Mouse (Mus musculus) neural tube, embryonic 12.5 days (tissue): Measurements from ENCODE around the gene Ighmbp2. TPM values are rescaled to one million over a fixed set of nuclear protein-coding genes. Genes with fewer than 3 reads are reported as not detected.

Source experiments
- ATAC-seq: fragments of 200-750 bp; cut with Nextera tagmentation; 2 replicates; pipeline ENCODE4 v1.8.0; 2017; ENCODE audit warnings: low read depth, mild to moderate bottlenecking, moderate TSS enrichment, moderate library complexity; ENCODE audit not compliant: low FRiP score
- H3K27ac ChIP-seq: fragments of 300-500 bp; sonication (generic); 2 replicates; pipeline ENCODE4 v1.5.1; 2016
- H3K27me3 ChIP-seq: fragments of 300-500 bp; sonication (generic); replicated peaks from 2 replicates; pipeline ENCODE4 v1.6.1; 2016; ENCODE audit warnings: mild to moderate bottlenecking
- H3K36me3 ChIP-seq: fragments of 300-500 bp; sonication (generic); 2 replicates; pipeline ENCODE4 v1.6.1; 2016; ENCODE audit warnings: mild to moderate bottlenecking
- H3K4me1 ChIP-seq: fragments of 300-500 bp; sonication (generic); 2 replicates; pipeline ENCODE4 v1.6.1; 2016
- H3K4me2 ChIP-seq: fragments of 300-500 bp; sonication (generic); replicated peaks from 2 replicates; pipeline ENCODE4 v1.6.1; 2016; ENCODE audit warnings: mild to moderate bottlenecking
- H3K4me3 ChIP-seq: fragments of 300-500 bp; sonication (generic); 2 replicates; pipeline ENCODE4 v1.5.1; 2016
- H3K9ac ChIP-seq: fragments of 300-500 bp; sonication (generic); 2 replicates; pipeline ENCODE4 v1.6.1; 2016; ENCODE audit warnings: mild to moderate bottlenecking
- H3K9me3 ChIP-seq: fragments of 300-500 bp; sonication (generic); 2 replicates; pipeline ENCODE4 v1.6.1; 2016; ENCODE audit warnings: mild to moderate bottlenecking
- WGBS: fragments of 180-500 bp; shearing (Covaris S2); methylation state at CpG from one replicate; pipeline ENCODE4 v1.1.7; 2016; 5-methylcytosine and 5-hydroxymethylcytosine counted together
- polyA plus RNA-seq: library from polyadenylated mRNA; unstranded; fragments of >200 nt; fragmentation: Nextera tagmentation; extraction: Ambion mirVana; gene quantifications from 2 replicates; pipeline ENCODE4 v1.2.1, GENCODE M21; 2016

Gene Ighmbp2
- polyA plus RNA-seq, 1 experiment from 2014 or later = 11.5 TPM

GRCm38 (mm10) chr19:3320086-3320485, 37.3 kb upstream of the Ighmbp2 start:
- H3K36me3 ChIP-seq = no peaks in the 10 kb centered on the region
- no peaks in the 10 kb centered on the region for H3K9me3 ChIP-seq
- H3K4me2 ChIP-seq = no peak overlapping the region
- no peak overlapping the region for H3K4me3 ChIP-seq
- peaks cover 34% of the 10 kb centered on the region for H3K27me3 ChIP-seq
- WGBS = 85% methylated on average over 7 of the region's 7 CpGs
- peaks cover 23% of the 10 kb centered on the region; the same call in 1 of the 2 replicates for H3K4me1 ChIP-seq
- no peak overlapping the region for H3K9ac ChIP-seq
- no peak for ATAC-seq
- H3K27ac ChIP-seq = no peak overlapping the region

GRCm38 (mm10) chr19:3319341-3319740, 36.5 kb upstream of the Ighmbp2 start:
- H3K9me3 ChIP-seq = no peaks in the 10 kb centered on the region
- no peak for ATAC-seq
- no peak overlapping the region for H3K27ac ChIP-seq
- no peak overlapping the region for H3K4me3 ChIP-seq
- peaks cover 17% of the 10 kb centered on the region; the same call in 1 of the 2 replicates for H3K4me1 ChIP-seq
- H3K27me3 ChIP-seq = peaks cover 32% of the 10 kb centered on the region
- H3K4me2 ChIP-seq = no peak overlapping the region
- no peak overlapping the region for H3K9ac ChIP-seq
- no peaks in the 10 kb centered on the region for H3K36me3 ChIP-seq
- 92% methylated on average over 2 of the region's 2 CpGs for WGBS

- no peak overlapping the region for H3K4me2 ChIP-seq
- no peaks in the 10 kb centered on the region for H3K4me1 ChIP-seq
- H3K27ac ChIP-seq = no peak overlapping the region
- WGBS = 63% methylated on average over 16 of the region's 16 CpGs
- no peak overlapping the region for H3K4me3 ChIP-seq
- H3K9me3 ChIP-seq = no peaks in the 10 kb centered on the region
- no peaks in the 10 kb centered on the region for H3K27me3 ChIP-seq
- H3K9ac ChIP-seq = no peak overlapping the region
- no peak for ATAC-seq
- H3K36me3 ChIP-seq = no peaks in the 10 kb centered on the region
Measured at GRCm38 (mm10) chr19:3307175-3307949, 24.5 kb upstream of the Ighmbp2 start.

GRCm38 (mm10) chr19:3304017-3304416, 21.2 kb upstream of the Ighmbp2 start:
- 79% methylated on average over 4 of the region's 4 CpGs for WGBS
- no peak for ATAC-seq

GRCm38 (mm10) chr19:3297775-3298174, 15.0 kb upstream of the Ighmbp2 start:
- no peaks in the 10 kb centered on the region for H3K4me1 ChIP-seq
- WGBS = 87% methylated on average over 7 of the region's 7 CpGs

More at GRCm38 (mm10) chr19:3304017-3304416, 21.2 kb upstream of the Ighmbp2 start:
- no peaks in the 10 kb centered on the region for H3K36me3 ChIP-seq
- no peak overlapping the region for H3K9ac ChIP-seq
- H3K27me3 ChIP-seq = no peaks in the 10 kb centered on the region
- H3K27ac ChIP-seq = no peak overlapping the region
- no peak overlapping the region for H3K4me2 ChIP-seq
- no peak overlapping the region for H3K4me3 ChIP-seq
- no peaks in the 10 kb centered on the region for H3K9me3 ChIP-seq
- H3K4me1 ChIP-seq = no peaks in the 10 kb centered on the region

GRCm38 (mm10) chr19:3297034-3297433, 14.2 kb upstream of the Ighmbp2 start:
- no peak overlapping the region for H3K4me2 ChIP-seq
- peaks cover 12% of the 10 kb centered on the region; the same call in 1 of the 2 replicates for H3K36me3 ChIP-seq
- no peaks in the 10 kb centered on the region for H3K9me3 ChIP-seq
- no peak for ATAC-seq
- no peaks in the 10 kb centered on the region for H3K27me3 ChIP-seq
- no peak overlapping the region for H3K4me3 ChIP-seq
- no peak overlapping the region for H3K9ac ChIP-seq
- H3K4me1 ChIP-seq = no peaks in the 10 kb centered on the region
- no peak overlapping the region for H3K27ac ChIP-seq

More at GRCm38 (mm10) chr19:3297775-3298174, 15.0 kb upstream of the Ighmbp2 start:
- Histone ChIP-seq H3K4me2 (no peak overlapping the region), H3K36me3 (0 out of 2 replicates have a peak, but pooled peaks cover 10% of the 10 kb centered on the region), H3K27ac (no peak overlapping the region), H3K9ac (no peak overlapping the region), H3K27me3 (no peaks in the 10 kb centered on the region), H3K9me3 (no peaks in the 10 kb centered on the region), H3K4me3 (no peak overlapping the region)
- no peak for ATAC-seq

GRCm38 (mm10) chr19:3295245-3295644, 12.4 kb upstream of the Ighmbp2 start:
- no peak overlapping the region for H3K9ac ChIP-seq
- H3K4me2 ChIP-seq = no peak overlapping the region
- H3K4me3 ChIP-seq = no peak overlapping the region
- no peaks in the 10 kb centered on the region for H3K27me3 ChIP-seq
- no peak for ATAC-seq
- WGBS = 90% methylated on average over 6 of the region's 6 CpGs
- no peaks in the 10 kb centered on the region for H3K9me3 ChIP-seq
- H3K4me1 ChIP-seq = no peaks in the 10 kb centered on the region
- no peak overlapping the region for H3K27ac ChIP-seq
- peaks cover 27% of the 10 kb centered on the region for H3K36me3 ChIP-seq

- Histone ChIP-seq H3K36me3 (peaks cover 47% of the 10 kb centered on the region), H3K4me3 (no peak overlapping the region), H3K27ac (no peak overlapping the region), H3K9ac (no peak overlapping the region), H3K9me3 (no peaks in the 10 kb centered on the region), H3K4me1 (no peaks in the 10 kb centered on the region), H3K27me3 (no peaks in the 10 kb centered on the region), H3K4me2 (no peak overlapping the region)
- WGBS = 93% methylated on average over 1 of the region's 1 CpGs
- ATAC-seq = no peak
Measured at GRCm38 (mm10) chr19:3292993-3293392, 10.2 kb upstream of the Ighmbp2 start.

GRCm38 (mm10) chr19:3292028-3292427, 9.2 kb upstream of the Ighmbp2 start:
- Histone ChIP-seq H3K9ac (no peak overlapping the region), H3K4me3 (no peak overlapping the region), H3K4me2 (no peak overlapping the region), H3K9me3 (no peaks in the 10 kb centered on the region), H3K4me1 (no peaks in the 10 kb centered on the region), H3K27ac (no peak overlapping the region), H3K36me3 (peaks cover 54% of the 10 kb centered on the region), H3K27me3 (no peaks in the 10 kb centered on the region)
- peak; percentile 44; the same call in 1 of the 2 replicates for ATAC-seq
- 79% methylated on average over 2 of the region's 2 CpGs for WGBS

- H3K4me1 ChIP-seq = peaks cover under 1% of the 10 kb centered on the region; the same call in 1 of the 2 replicates
- no peak overlapping the region for H3K4me2 ChIP-seq
- peaks cover 70% of the 10 kb centered on the region for H3K36me3 ChIP-seq
- ATAC-seq = no peak
- H3K27me3 ChIP-seq = no peaks in the 10 kb centered on the region
- no peak overlapping the region for H3K27ac ChIP-seq
- H3K9me3 ChIP-seq = no peaks in the 10 kb centered on the region
- 96% methylated on average over 1 of the region's 1 CpGs for WGBS
- H3K9ac ChIP-seq = no peak overlapping the region
- H3K4me3 ChIP-seq = no peak overlapping the region
Measured at GRCm38 (mm10) chr19:3289006-3289405, 6.2 kb upstream of the Ighmbp2 start.

GRCm38 (mm10) chr19:3281886-3282285, 931 bp downstream of the Ighmbp2 start:
- Histone ChIP-seq H3K4me2 (peak overlapping the region; percentile 73), H3K9ac (peak overlapping the region; percentile 80), H3K9me3 (no peaks in the 10 kb centered on the region), H3K4me3 (peak overlapping the region; percentile 73), H3K4me1 (peaks cover 16% of the 10 kb centered on the region), H3K27ac (no peak overlapping the region), H3K36me3 (peaks cover 44% of the 10 kb centered on the region), H3K27me3 (no peaks in the 10 kb centered on the region)
- 82% methylated on average over 4 of the region's 4 CpGs for WGBS
- no peak for ATAC-seq

GRCm38 (mm10) chr19:3275744-3276365, 7.0 kb downstream of the Ighmbp2 start:
- 91% methylated on average over 3 of the region's 3 CpGs for WGBS
- Histone ChIP-seq H3K9ac (no peak overlapping the region), H3K27ac (no peak overlapping the region), H3K4me3 (no peak overlapping the region), H3K36me3 (peaks cover 83% of the 10 kb centered on the region), H3K4me2 (no peak overlapping the region), H3K4me1 (no peaks in the 10 kb centered on the region), H3K9me3 (no peaks in the 10 kb centered on the region), H3K27me3 (no peaks in the 10 kb centered on the region)
- no peak for ATAC-seq
